Mouse (Mus musculus) limb, embryonic 15.5 days (tissue): ENCODE results near the gene Hist1h2be. TPM values are rescaled to one million over a fixed set of nuclear protein-coding genes. Genes with fewer than 3 reads are reported as not detected.
"Not testable (repeated sequence)": the region's sequence is repeated elsewhere in the genome, so short reads cannot be mapped to it uniquely, and the experiment has no call there.

Source experiments
- ATAC-seq: fragments of 200-750 bp; cut with Nextera tagmentation; 2 replicates; pipeline ENCODE4 v1.8.0; 2017; ENCODE audit warnings: low read depth, moderate TSS enrichment; ENCODE audit not compliant: insufficient number of reproducible peaks, low FRiP score, low TSS enrichment
- H3K27ac ChIP-seq: fragments of 300-500 bp; sonication (generic); 2 replicates; pipeline ENCODE4 v1.5.1; 2015; ENCODE audit warnings: moderate library complexity, mild to moderate bottlenecking, inconsistent platforms
- H3K27me3 ChIP-seq: fragments of 300-500 bp; sonication (generic); 2 replicates; pipeline ENCODE4 v1.6.1; 2015; ENCODE audit warnings: inconsistent platforms
- H3K36me3 ChIP-seq: fragments of 300-500 bp; sonication (generic); 2 replicates; pipeline ENCODE4 v1.6.1; 2015; ENCODE audit warnings: inconsistent platforms
- H3K4me1 ChIP-seq: fragments of 300-500 bp; sonication (generic); 2 replicates; pipeline ENCODE4 v1.6.1; 2015; ENCODE audit warnings: inconsistent platforms
- H3K4me2 ChIP-seq: fragments of 300-500 bp; sonication (generic); 2 replicates; pipeline ENCODE4 v1.6.1; 2015; ENCODE audit warnings: mild to moderate bottlenecking, inconsistent platforms
- H3K4me3 ChIP-seq: fragments of 300-500 bp; sonication (generic); 2 replicates; pipeline ENCODE4 v1.5.1; 2015; ENCODE audit warnings: mild to moderate bottlenecking, inconsistent platforms
- H3K9ac ChIP-seq: fragments of 300-500 bp; sonication (generic); 2 replicates; pipeline ENCODE4 v1.6.1; 2015; ENCODE audit warnings: inconsistent platforms
- H3K9me3 ChIP-seq: fragments of 300-500 bp; sonication (generic); 2 replicates; pipeline ENCODE4 v1.6.1; 2016; ENCODE audit warnings: inconsistent platforms
- WGBS: fragments of 180-500 bp; shearing (Covaris S2); methylation state at CpG from one replicate; pipeline ENCODE4 v1.1.7; 2015; 5-methylcytosine and 5-hydroxymethylcytosine counted together
- polyA plus RNA-seq: library from polyadenylated mRNA; unstranded; fragments of >200 nt; fragmentation: Nextera tagmentation; extraction: Ambion mirVana; gene quantifications from 2 replicates; pipeline ENCODE4 v1.2.1, GENCODE M21; 2015

The Hist1h2be gene
- 1.9 and 2.1 TPM in 2 replicates for polyA plus RNA-seq

- Histone ChIP-seq H3K27ac (peak within 1 kb of the TSS; percentile 98), H3K4me3 (peak within 1 kb of the TSS; percentile 59), H3K4me1 (peaks cover 6% of the 10 kb centered on the region; the same call in 1 of the 2 replicates), H3K9ac (peak within 1 kb of the TSS; percentile 84), H3K27me3 (no peaks in the 10 kb centered on the region), H3K4me2 (peak within 1 kb of the TSS; percentile 86), H3K36me3 (no peaks in the 10 kb centered on the region), H3K9me3 (no peaks in the 10 kb centered on the region)
- peak; percentile 87 for ATAC-seq
- WGBS = under 1% methylated on average over 27 of the region's 27 CpGs
These were observed at the start of gene Hist1h2be for GRCm38 (mm10) chr13:23620733-23621531. TSS of gene Hist1h2be (minus strand) at chr13:23621124.

- no peak overlapping the region for H3K9ac ChIP-seq
- no peaks in the 10 kb centered on the region for H3K27me3 ChIP-seq
- no peaks in the 10 kb centered on the region for H3K9me3 ChIP-seq
- no peak overlapping the region for H3K27ac ChIP-seq
- no peaks in the 10 kb centered on the region for H3K36me3 ChIP-seq
- H3K4me2 ChIP-seq = no peak overlapping the region
- H3K4me3 ChIP-seq = no peak overlapping the region
- WGBS = 86% methylated on average over 3 of the region's 3 CpGs
- ATAC-seq = no peak
- H3K4me1 ChIP-seq = no peaks in the 10 kb centered on the region
These were observed 41.6 kb upstream of the Hist1h2be start for GRCm38 (mm10) chr13:23662536-23662935.

GRCm38 (mm10) chr13:23659636-23660366, 38.9 kb upstream of the Hist1h2be start:
- H3K27ac ChIP-seq = no peak overlapping the region
- H3K36me3 ChIP-seq = no peaks in the 10 kb centered on the region
- H3K27me3 ChIP-seq = no peaks in the 10 kb centered on the region
- H3K4me3 ChIP-seq = no peak overlapping the region
- no peak for ATAC-seq
- no peaks in the 10 kb centered on the region for H3K4me1 ChIP-seq
- H3K4me2 ChIP-seq = no peak overlapping the region
- WGBS = 69% methylated on average over 6 of the region's 6 CpGs
- no peak overlapping the region for H3K9ac ChIP-seq
- H3K9me3 ChIP-seq = no peaks in the 10 kb centered on the region

- 31% methylated on average over 1 of the region's 1 CpGs for WGBS
- Histone ChIP-seq H3K36me3 (no peaks in the 10 kb centered on the region), H3K4me2 (no peak overlapping the region), H3K9me3 (no peaks in the 10 kb centered on the region), H3K27me3 (no peaks in the 10 kb centered on the region), H3K27ac (no peak overlapping the region), H3K4me1 (no peaks in the 10 kb centered on the region), H3K4me3 (no peak overlapping the region), H3K9ac (no peak overlapping the region)
- ATAC-seq = no peak
These were observed 9.7 kb upstream of the Hist1h2be start for GRCm38 (mm10) chr13:23630653-23631052.

- Histone ChIP-seq H3K27ac (peak overlapping the region; percentile 98), H3K4me2 (peak overlapping the region; percentile 86), H3K4me1 (peaks cover 6% of the 10 kb centered on the region; the same call in 1 of the 2 replicates), H3K9me3 (no peaks in the 10 kb centered on the region), H3K9ac (0 out of 2 replicates have a peak overlapping the region, but pooled peaks have one; percentile 84), H3K36me3 (no peaks in the 10 kb centered on the region), H3K27me3 (no peaks in the 10 kb centered on the region), H3K4me3 (peak overlapping the region; percentile 59)
- no peak for ATAC-seq
- 24% methylated on average over 7 of the region's 7 CpGs for WGBS
These were observed 2.0 kb upstream of the Hist1h2be start for GRCm38 (mm10) chr13:23622861-23623450.

GRCm38 (mm10) chr13:23622175-23622671, 1.3 kb upstream of the Hist1h2be start, which contains the start of gene Hist1h1e:
TSS of gene Hist1h1e (minus strand) at chr13:23622558.
- H3K36me3 ChIP-seq, H3K9me3 ChIP-seq, H3K27me3 ChIP-seq, H3K4me1 ChIP-seq: not testable (repeated sequence)
- Histone ChIP-seq H3K9ac (peak within 1 kb of the TSS; percentile 84), H3K27ac (peak within 1 kb of the TSS; percentile 98), H3K4me2 (peak within 1 kb of the TSS; percentile 86), H3K4me3 (peak within 1 kb of the TSS; percentile 59)
- 0% methylated on average over 53 of the region's 53 CpGs for WGBS
- peak; percentile 91 for ATAC-seq

GRCm38 (mm10) chr13:23621532-23622174, 729 bp upstream of the Hist1h2be start:
- Histone ChIP-seq H3K4me1 (peaks cover 6% of the 10 kb centered on the region; the same call in 1 of the 2 replicates), H3K36me3 (no peaks in the 10 kb centered on the region), H3K9ac (peak overlapping the region; percentile 84), H3K4me3 (peak overlapping the region; percentile 59), H3K4me2 (peak overlapping the region; percentile 86), H3K27me3 (no peaks in the 10 kb centered on the region), H3K9me3 (no peaks in the 10 kb centered on the region), H3K27ac (peak overlapping the region; percentile 98)
- peak; percentile 85 for ATAC-seq
- WGBS = 0% methylated on average over 18 of the region's 18 CpGs

GRCm38 (mm10) chr13:23620056-23620732, 730 bp downstream of the Hist1h2be start:
- Histone ChIP-seq H3K36me3 (no peaks in the 10 kb centered on the region), H3K27ac (peak overlapping the region; percentile 98), H3K27me3 (no peaks in the 10 kb centered on the region), H3K4me3 (peak overlapping the region; percentile 59), H3K9ac (peak overlapping the region; percentile 44), H3K4me2 (peak overlapping the region; percentile 86), H3K9me3 (no peaks in the 10 kb centered on the region), H3K4me1 (peaks cover 6% of the 10 kb centered on the region; the same call in 1 of the 2 replicates)
- no peak for ATAC-seq
- WGBS = 47% methylated on average over 12 of the region's 12 CpGs

GRCm38 (mm10) chr13:23611638-23612037, 9.3 kb downstream of the Hist1h2be start:
- 91% methylated on average over 3 of the region's 3 CpGs for WGBS
- no peaks in the 10 kb centered on the region for H3K36me3 ChIP-seq
- ATAC-seq = no peak
- no peak overlapping the region for H3K4me2 ChIP-seq
- no peak overlapping the region for H3K9ac ChIP-seq
- H3K27ac ChIP-seq = no peak overlapping the region
- no peaks in the 10 kb centered on the region for H3K4me1 ChIP-seq
- H3K9me3 ChIP-seq = no peaks in the 10 kb centered on the region
- no peak overlapping the region for H3K4me3 ChIP-seq
- H3K27me3 ChIP-seq = no peaks in the 10 kb centered on the region

GRCm38 (mm10) chr13:23610393-23610792, 10.5 kb downstream of the Hist1h2be start:
- Histone ChIP-seq H3K4me3 (no peak overlapping the region), H3K4me1 (no peaks in the 10 kb centered on the region), H3K9me3 (no peaks in the 10 kb centered on the region), H3K27ac (no peak overlapping the region), H3K27me3 (no peaks in the 10 kb centered on the region), H3K4me2 (no peak overlapping the region), H3K36me3 (no peaks in the 10 kb centered on the region), H3K9ac (no peak overlapping the region)
- ATAC-seq = no peak
- 79% methylated on average over 2 of the region's 2 CpGs for WGBS

- H3K9ac ChIP-seq = no peak overlapping the region
- no peaks in the 10 kb centered on the region for H3K9me3 ChIP-seq
- no peak for ATAC-seq
- no peak overlapping the region for H3K4me2 ChIP-seq
- no peak overlapping the region for H3K4me3 ChIP-seq
- no peaks in the 10 kb centered on the region for H3K36me3 ChIP-seq
- no peak overlapping the region for H3K27ac ChIP-seq
- no peaks in the 10 kb centered on the region for H3K4me1 ChIP-seq
- no peaks in the 10 kb centered on the region for H3K27me3 ChIP-seq
These were observed 11.1 kb downstream of the Hist1h2be start for GRCm38 (mm10) chr13:23609844-23610243.
